Mouse (Mus musculus) midbrain, embryonic 12.5 days (tissue): ENCODE data around the gene 4933430I17Rik. TPM values are rescaled to one million over a fixed set of nuclear protein-coding genes. Genes with fewer than 3 reads are reported as not detected.
A peak's percentile ranks its signal among the peaks of the same experiment; 100 is the strongest.

ENCODE experiments used
- ATAC-seq: fragments of 200-750 bp; cut with Nextera tagmentation; 2 replicates; pipeline ENCODE4 v1.8.0; 2017; ENCODE audit warnings: low read depth, moderate TSS enrichment, moderate library complexity; ENCODE audit not compliant: low FRiP score
- H3K27ac ChIP-seq: fragments of 300-500 bp; sonication (generic); replicated peaks from 2 replicates; pipeline ENCODE4 v1.5.1; 2016; ENCODE audit warnings: mild to moderate bottlenecking
- H3K27me3 ChIP-seq: fragments of 300-500 bp; sonication (generic); 2 replicates; pipeline ENCODE4 v1.6.1; 2016; ENCODE audit warnings: mild to moderate bottlenecking
- H3K36me3 ChIP-seq: fragments of 300-500 bp; sonication (generic); 2 replicates; pipeline ENCODE4 v1.6.1; 2016
- H3K4me1 ChIP-seq: fragments of 300-500 bp; sonication (generic); 2 replicates; pipeline ENCODE4 v1.6.1; 2016
- H3K4me2 ChIP-seq: fragments of 300-500 bp; sonication (generic); replicated peaks from 2 replicates; pipeline ENCODE4 v1.6.1; 2016; ENCODE audit warnings: mild to moderate bottlenecking, moderate library complexity
- H3K4me3 ChIP-seq: fragments of 300-500 bp; sonication (generic); 2 replicates; pipeline ENCODE4 v1.5.1; 2016; ENCODE audit warnings: mild to moderate bottlenecking
- H3K9ac ChIP-seq: fragments of 300-500 bp; sonication (generic); replicated peaks from 2 replicates; pipeline ENCODE4 v1.6.1; 2016; ENCODE audit warnings: mild to moderate bottlenecking, moderate library complexity
- H3K9me3 ChIP-seq: fragments of 300-500 bp; sonication (generic); 2 replicates; pipeline ENCODE4 v1.6.1; 2016; ENCODE audit warnings: mild to moderate bottlenecking
- WGBS: fragments of 180-500 bp; shearing (Covaris S2); methylation state at CpG from one replicate; pipeline ENCODE4 v1.1.7; 2016; 5-methylcytosine and 5-hydroxymethylcytosine counted together
- polyA plus RNA-seq: library from polyadenylated mRNA; unstranded; fragments of >200 nt; fragmentation: Nextera tagmentation; extraction: Ambion mirVana; gene quantifications from 2 replicates; pipeline ENCODE4 v1.2.1, GENCODE M21; 2016

The 4933430I17Rik gene
- polyA plus RNA-seq, 1 experiment from 2014 or later: 1.4 TPM

DNA sequence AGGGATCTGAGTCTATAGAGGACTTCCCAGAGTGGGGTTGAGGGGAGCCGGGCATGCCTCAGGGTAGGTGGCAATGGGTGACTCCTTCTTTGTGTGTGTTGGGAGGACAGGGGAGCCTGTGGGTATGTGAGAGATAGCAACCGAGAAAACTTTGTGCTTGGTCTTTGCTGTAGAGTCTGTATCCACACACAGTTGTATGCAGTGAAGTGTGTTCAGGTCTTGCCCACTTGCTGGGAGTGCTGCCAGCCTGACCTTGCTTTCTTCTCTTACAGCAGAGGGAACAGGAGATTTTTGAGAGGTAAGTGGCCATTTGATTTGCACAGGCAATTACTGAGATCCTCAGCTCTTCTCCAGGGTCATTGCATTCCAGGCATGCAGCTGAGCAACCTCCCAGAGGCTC lies 37.3 kb upstream of the 4933430I17Rik start:
- Histone ChIP-seq H3K27me3 (no peaks in the 10 kb centered on the region), H3K4me1 (no peaks in the 10 kb centered on the region), H3K27ac (no peak overlapping the region), H3K36me3 (no peaks in the 10 kb centered on the region), H3K9ac (no peak overlapping the region), H3K4me3 (no peak overlapping the region), H3K4me2 (no peak overlapping the region), H3K9me3 (no peaks in the 10 kb centered on the region)
- ATAC-seq: no peak
- 93% methylated on average over 2 of the region's 2 CpGs for WGBS

DNA sequence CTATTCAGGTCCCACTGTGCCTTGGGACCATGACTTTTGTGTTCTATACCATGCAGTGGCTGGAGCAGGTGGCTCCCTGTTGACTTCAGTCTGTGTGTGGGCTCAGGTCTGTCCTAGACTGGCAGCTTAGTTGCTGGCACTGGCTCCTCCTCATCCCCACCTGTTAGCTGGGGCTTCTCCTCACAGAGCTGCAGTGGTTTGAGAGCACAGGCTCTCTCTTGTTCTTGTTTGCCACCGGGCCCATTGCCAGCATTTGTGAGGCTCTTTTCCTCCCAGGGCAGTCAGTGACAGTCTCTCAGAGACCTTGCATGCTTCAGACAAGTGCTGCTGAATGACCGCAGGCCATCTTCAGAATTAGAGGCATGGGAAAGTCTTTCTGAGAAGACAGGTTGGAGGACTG lies 32.5 kb upstream of the 4933430I17Rik start:
- H3K27ac ChIP-seq: no peak overlapping the region
- no peak overlapping the region for H3K4me2 ChIP-seq
- no peaks in the 10 kb centered on the region for H3K4me1 ChIP-seq
- no peak overlapping the region for H3K9ac ChIP-seq
- WGBS: 70% methylated on average over 2 of the region's 2 CpGs
- H3K27me3 ChIP-seq: no peaks in the 10 kb centered on the region
- ATAC-seq: no peak
- H3K9me3 ChIP-seq: no peaks in the 10 kb centered on the region
- H3K4me3 ChIP-seq: no peak overlapping the region
- no peaks in the 10 kb centered on the region; the same call in 1 of the 2 replicates for H3K36me3 ChIP-seq

DNA sequence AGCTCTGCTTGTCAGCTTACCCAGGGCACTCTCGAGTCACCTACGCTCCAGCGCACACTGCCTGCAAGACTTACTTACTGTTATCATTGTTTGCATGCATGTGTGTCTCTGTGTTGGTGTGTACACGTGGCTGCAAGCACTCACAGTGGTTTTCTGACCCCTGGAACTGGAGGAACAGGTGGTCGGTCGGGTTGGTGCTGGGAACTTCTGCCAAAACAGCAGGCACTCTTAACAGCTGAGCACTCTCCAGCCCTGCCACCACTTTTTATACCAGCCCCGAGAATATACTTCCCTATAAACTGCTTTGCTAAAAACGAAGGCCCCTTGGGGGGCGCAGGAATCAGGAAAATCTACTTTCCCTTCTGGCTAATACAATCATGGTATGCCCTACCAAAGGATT lies 30.9 kb upstream of the 4933430I17Rik start:
- 71% methylated on average over 9 of the region's 9 CpGs for WGBS
- H3K4me3 ChIP-seq: no peak overlapping the region
- H3K36me3 ChIP-seq: peaks cover 8% of the 10 kb centered on the region
- H3K9me3 ChIP-seq: no peaks in the 10 kb centered on the region
- ATAC-seq: no peak
- no peak overlapping the region for H3K27ac ChIP-seq
- H3K4me2 ChIP-seq: no peak overlapping the region
- no peaks in the 10 kb centered on the region for H3K27me3 ChIP-seq
- H3K9ac ChIP-seq: no peak overlapping the region
- no peaks in the 10 kb centered on the region for H3K4me1 ChIP-seq

DNA sequence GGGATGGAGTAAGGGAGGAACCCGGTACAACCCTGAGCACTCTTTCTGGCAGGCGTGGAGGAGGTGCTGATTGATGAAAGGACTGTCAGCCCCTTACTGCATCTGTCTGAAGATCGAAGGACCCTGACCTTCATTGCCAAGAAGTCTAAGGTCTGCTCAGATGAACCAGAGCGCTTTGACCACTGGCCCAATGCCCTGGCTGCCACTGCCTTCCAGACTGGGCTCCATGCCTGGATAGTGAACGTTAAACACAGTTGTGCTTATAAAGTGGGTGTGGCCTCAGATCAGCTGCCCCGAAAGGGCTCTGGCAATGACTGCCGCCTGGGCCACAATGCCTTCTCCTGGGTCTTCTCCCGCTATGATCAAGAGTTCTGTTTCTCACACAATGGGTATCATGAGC lies 29.2 kb upstream of the 4933430I17Rik start:
- Histone ChIP-seq H3K4me2 (no peak overlapping the region), H3K9ac (no peak overlapping the region), H3K36me3 (peaks cover 14% of the 10 kb centered on the region), H3K4me1 (no peaks in the 10 kb centered on the region), H3K9me3 (no peaks in the 10 kb centered on the region), H3K27ac (no peak overlapping the region), H3K4me3 (no peak overlapping the region), H3K27me3 (no peaks in the 10 kb centered on the region)
- WGBS: 86% methylated on average over 8 of the region's 8 CpGs
- ATAC-seq: no peak

DNA sequence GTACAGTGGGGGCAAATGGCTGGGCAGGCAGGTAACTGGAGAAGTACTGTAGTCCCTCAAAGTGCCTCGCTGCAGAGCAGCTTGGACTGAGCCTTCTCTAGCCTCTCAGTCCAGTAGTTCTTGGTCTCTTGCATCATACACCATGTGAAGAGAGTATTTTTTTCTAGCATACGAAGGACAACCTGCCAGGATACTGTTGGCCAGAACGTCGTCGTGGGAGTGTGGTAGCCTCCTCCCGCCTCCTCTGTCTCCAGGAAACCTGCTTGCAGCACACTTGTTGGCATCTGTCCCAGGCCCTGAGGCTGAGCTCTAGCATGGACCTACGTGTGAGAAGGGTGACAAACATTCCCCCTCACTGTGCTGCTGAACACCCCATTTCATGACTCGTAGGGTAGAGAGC lies 28.4 kb upstream of the 4933430I17Rik start:
- Histone ChIP-seq H3K9ac (no peak overlapping the region), H3K27me3 (no peaks in the 10 kb centered on the region), H3K4me3 (no peak overlapping the region), H3K4me2 (no peak overlapping the region), H3K4me1 (peaks cover 4% of the 10 kb centered on the region; the same call in 1 of the 2 replicates), H3K27ac (no peak overlapping the region), H3K36me3 (peaks cover 14% of the 10 kb centered on the region), H3K9me3 (no peaks in the 10 kb centered on the region)
- no peak for ATAC-seq
- 86% methylated on average over 8 of the region's 8 CpGs for WGBS

DNA sequence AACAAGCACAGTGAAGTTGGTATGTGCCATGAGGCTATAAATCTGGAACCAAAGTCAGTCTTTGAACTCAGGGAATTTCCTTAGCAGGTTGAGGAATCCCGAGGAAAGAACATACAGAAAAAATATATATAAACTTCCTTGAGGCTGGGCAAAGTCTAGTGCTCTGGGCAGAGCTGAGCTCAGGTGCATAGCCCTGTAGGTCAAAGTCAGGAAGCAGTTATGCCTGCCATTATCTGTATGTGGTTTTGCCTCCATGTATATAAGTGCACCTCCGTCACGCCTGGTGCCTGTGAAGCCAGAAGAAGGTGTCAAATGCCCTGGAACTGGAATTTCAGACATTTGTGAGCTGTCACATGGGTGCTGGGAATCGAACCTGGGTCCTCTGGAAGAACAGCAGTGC lies 24.4 kb upstream of the 4933430I17Rik start:
- no peak overlapping the region for H3K27ac ChIP-seq
- H3K9ac ChIP-seq: no peak overlapping the region
- H3K4me3 ChIP-seq: no peak overlapping the region
- WGBS: 92% methylated on average over 4 of the region's 4 CpGs
- H3K36me3 ChIP-seq: peaks cover 14% of the 10 kb centered on the region
- no peaks in the 10 kb centered on the region for H3K27me3 ChIP-seq
- no peak overlapping the region for H3K4me2 ChIP-seq
- peaks cover 7% of the 10 kb centered on the region; the same call in 1 of the 2 replicates for H3K4me1 ChIP-seq
- ATAC-seq: no peak
- no peaks in the 10 kb centered on the region for H3K9me3 ChIP-seq

DNA sequence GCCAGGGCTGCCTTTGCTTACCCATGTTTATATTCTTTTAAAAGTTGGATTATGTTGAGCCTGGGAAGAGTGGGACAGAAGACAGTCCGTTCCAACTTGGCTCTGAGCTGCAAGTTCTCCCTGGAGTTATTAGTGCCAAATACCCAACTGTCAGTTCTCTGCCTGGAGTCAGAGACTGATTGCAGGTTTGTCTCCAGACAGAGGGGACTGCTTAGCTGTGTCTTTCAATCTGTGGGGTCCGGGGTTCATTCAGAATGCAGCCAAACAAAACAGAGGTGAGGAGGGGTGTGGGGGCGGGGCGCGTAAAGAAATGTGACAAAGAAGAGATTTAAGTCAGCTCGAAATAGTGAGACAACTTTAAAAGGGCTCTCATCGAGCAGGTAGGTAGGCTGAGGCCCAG lies 23.6 kb upstream of the 4933430I17Rik start:
- Histone ChIP-seq H3K9ac (peak overlapping the region; percentile 66), H3K9me3 (no peaks in the 10 kb centered on the region), H3K4me3 (peak overlapping the region; percentile 60), H3K4me1 (peaks cover 7% of the 10 kb centered on the region; the same call in 1 of the 2 replicates), H3K36me3 (peaks cover 14% of the 10 kb centered on the region), H3K4me2 (peak overlapping the region; percentile 67), H3K27me3 (no peaks in the 10 kb centered on the region), H3K27ac (no peak overlapping the region)
- no peak; the same call in 1 of the 2 replicates for ATAC-seq
- 2% methylated on average over 7 of the region's 7 CpGs for WGBS

DNA sequence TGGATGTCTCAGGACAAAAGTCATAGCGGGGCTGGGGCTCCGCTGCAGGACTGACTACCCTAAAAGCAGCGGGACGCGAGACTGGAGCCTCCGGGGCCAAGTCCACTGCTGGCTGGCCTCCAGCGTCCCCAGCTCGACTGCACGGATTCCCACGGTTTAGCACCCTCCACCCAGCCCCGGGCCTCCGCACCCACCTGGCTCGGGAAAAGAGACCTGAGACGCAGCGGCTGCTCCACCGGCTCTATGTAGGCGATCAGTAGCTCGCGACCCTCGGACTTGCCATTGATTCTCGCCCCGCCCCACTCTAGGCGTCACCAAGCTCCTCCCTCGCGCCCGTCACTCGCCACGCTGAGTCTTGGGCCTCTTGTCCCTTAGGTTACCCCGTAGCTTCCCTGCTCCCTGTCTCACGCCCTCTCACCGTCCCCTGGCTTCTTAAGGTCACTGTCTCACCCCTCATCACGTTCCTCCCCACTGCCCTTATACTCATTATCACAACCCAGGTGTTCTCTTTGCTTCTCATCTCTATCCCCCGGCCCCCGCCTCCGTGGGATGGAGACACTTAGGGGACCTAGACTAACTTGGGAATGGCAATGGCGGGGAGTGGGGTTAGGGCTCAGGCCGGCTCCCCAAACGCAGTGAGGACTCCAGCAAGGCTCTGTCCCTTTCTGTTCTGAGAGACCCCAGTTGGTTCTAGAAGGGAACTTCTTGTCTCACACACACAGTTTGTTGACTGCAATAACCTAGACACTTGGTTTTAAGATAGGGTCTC lies 23.0 kb upstream of the 4933430I17Rik start:
- 2% methylated on average over 38 of the region's 38 CpGs for WGBS
- peak overlapping the region; percentile 67 for H3K4me2 ChIP-seq
- peak; percentile 98 for ATAC-seq
- H3K9ac ChIP-seq: peak overlapping the region; percentile 66
- H3K27me3 ChIP-seq: no peaks in the 10 kb centered on the region
- H3K27ac ChIP-seq: no peak overlapping the region
- peaks cover 7% of the 10 kb centered on the region; the same call in 1 of the 2 replicates for H3K4me1 ChIP-seq
- H3K9me3 ChIP-seq: no peaks in the 10 kb centered on the region
- H3K4me3 ChIP-seq: peak overlapping the region; percentile 60
- peaks cover 14% of the 10 kb centered on the region for H3K36me3 ChIP-seq

DNA sequence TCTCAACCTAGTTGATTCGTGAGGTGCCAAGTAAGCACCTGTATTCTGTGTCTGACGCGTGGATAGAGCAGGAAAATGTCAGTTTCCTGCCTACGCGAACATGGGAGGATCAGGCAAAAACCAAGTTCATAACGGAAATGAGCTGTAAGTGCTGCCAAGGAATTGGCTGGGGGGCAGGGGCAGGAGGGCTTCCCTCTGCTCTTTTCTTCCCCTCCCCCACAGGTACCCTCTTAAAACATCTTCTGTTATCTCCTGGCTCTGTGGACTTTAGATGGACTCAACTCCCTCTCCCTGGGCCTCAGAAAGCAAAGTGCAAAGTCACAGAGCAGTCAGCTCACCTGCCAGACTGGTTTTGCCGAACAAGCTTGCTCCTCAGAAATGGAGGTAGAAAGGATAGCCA lies 22.2 kb upstream of the 4933430I17Rik start:
- Histone ChIP-seq H3K4me3 (no peak overlapping the region), H3K36me3 (peaks cover 16% of the 10 kb centered on the region), H3K27ac (no peak overlapping the region), H3K27me3 (no peaks in the 10 kb centered on the region), H3K9me3 (no peaks in the 10 kb centered on the region), H3K4me1 (peaks cover 7% of the 10 kb centered on the region; the same call in 1 of the 2 replicates), H3K4me2 (no peak overlapping the region), H3K9ac (no peak overlapping the region)
- 79% methylated on average over 7 of the region's 7 CpGs for WGBS
- ATAC-seq: no peak

DNA sequence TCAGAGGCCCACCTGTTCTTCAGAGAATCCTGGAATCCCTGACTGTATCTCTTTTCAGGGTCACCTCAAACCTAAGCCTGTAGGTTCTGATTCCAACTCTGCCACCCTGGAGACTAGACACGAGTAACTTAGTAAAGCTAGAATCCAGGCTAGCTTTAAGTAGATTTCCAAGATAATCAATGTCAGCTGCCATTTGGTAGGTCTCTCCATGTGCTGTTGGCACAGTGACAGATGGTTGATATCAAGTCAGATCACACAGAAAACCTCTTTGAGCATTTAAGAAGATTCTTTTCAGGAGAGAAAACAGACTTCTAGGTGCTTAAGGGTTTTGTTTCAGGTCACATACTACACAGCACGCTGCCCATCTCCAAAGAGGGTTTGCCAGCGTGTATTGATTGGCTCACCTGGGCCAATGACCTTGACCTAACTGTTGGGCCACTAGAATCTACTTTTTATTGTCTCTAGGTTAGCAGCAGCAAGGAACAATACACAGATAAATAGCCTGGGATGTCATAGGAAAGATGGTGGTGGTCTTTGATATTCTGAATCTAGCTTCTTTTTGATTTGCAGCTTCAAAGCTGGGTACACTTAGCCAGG lies 21.7 kb upstream of the 4933430I17Rik start, which contains the start of gene Hdhd3:
Gene Hdhd3 (minus strand): TSS at position 94 of the 597 bp plus-strand sequence.
- 88% methylated on average over 3 of the region's 3 CpGs for whole genome bisulfite sequencing
- H3K27ac ChIP-seq: no peak within 1 kb of the TSS
- ATAC-seq: no peak

DNA sequence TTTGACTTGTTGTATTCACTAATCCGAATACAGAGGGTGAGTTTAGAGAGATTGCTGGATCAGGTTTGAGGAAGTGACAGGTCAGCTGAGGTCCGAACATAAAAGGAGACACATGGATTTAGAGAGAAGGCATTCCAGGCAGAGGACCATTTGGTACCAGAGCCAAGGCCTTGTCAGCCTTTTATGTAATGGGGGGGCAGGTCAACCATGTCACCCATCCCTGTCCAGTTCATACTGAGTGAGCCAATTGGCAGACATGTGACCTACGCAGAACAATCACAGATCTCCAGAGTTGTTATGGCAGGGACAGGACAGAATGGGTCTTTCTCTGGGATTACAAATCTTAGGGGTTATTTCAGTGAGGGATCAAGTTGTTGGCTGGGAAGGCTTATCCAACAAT lies 19.2 kb upstream of the 4933430I17Rik start:
- Histone ChIP-seq H3K9ac (no peak overlapping the region), H3K9me3 (no peaks in the 10 kb centered on the region), H3K4me1 (peaks cover 7% of the 10 kb centered on the region; the same call in 1 of the 2 replicates), H3K4me2 (no peak overlapping the region), H3K4me3 (no peak overlapping the region), H3K27me3 (no peaks in the 10 kb centered on the region), H3K27ac (no peak overlapping the region), H3K36me3 (peaks cover 32% of the 10 kb centered on the region)
- ATAC-seq: no peak
- WGBS: 90% methylated on average over 3 of the region's 3 CpGs

More for the DNA sequence above, 21.7 kb upstream of the 4933430I17Rik start, which contains the start of gene Hdhd3:
- Histone ChIP-seq H3K4me1 (peaks cover 7% of the 10 kb centered on the region; the same call in 1 of the 2 replicates), H3K27me3 (no peaks in the 10 kb centered on the region), H3K9me3 (no peaks in the 10 kb centered on the region), H3K4me2 (peak within 1 kb of the TSS; percentile 67), H3K9ac (peak within 1 kb of the TSS; percentile 66), H3K36me3 (peaks cover 20% of the 10 kb centered on the region), H3K4me3 (peak within 1 kb of the TSS; percentile 60)

DNA sequence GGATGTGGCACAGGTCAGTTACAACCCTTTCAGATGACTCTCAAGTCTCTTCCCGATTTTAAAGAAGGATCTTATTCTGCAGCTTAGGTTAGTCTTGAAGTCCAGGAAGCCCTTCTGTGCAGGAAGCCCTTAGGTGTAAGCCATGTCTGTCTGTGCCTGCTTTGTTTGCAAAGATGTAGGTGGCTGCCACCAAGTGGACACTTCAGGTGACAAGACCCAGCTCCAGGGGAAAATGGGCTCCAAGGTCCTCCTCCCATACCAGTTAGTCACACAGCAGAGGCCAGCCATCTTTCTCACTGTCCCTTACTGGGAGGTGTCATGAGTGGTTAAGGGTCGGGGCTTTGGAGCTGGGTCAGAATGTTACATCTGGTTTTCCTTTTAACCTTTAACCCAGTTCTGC lies 18.4 kb upstream of the 4933430I17Rik start:
- H3K4me3 ChIP-seq: no peak overlapping the region
- peaks cover 40% of the 10 kb centered on the region for H3K36me3 ChIP-seq
- no peak overlapping the region for H3K4me2 ChIP-seq
- H3K27ac ChIP-seq: no peak overlapping the region
- H3K27me3 ChIP-seq: no peaks in the 10 kb centered on the region
- 83% methylated on average over 2 of the region's 2 CpGs for WGBS
- no peaks in the 10 kb centered on the region for H3K9me3 ChIP-seq
- H3K4me1 ChIP-seq: 0 out of 2 replicates have a peak, but pooled peaks cover 3% of the 10 kb centered on the region
- no peak overlapping the region for H3K9ac ChIP-seq
- no peak for ATAC-seq
